Mouse (Mus musculus) frontal cortex, adult (tissue): ENCODE measurements around the gene Sag.
A peak's percentile ranks its signal among the peaks of the same experiment; 100 is the strongest.
"Not testable (repeated sequence)": the region's sequence is repeated elsewhere in the genome, so short reads cannot be mapped to it uniquely, and the experiment has no call there.

Experiments used
- ATAC-seq: cut with Nextera tagmentation; 2 replicates; pipeline ENCODE4 v1.9.2; 2017; ENCODE audit warnings: mild to moderate bottlenecking, moderate library complexity, mixed read lengths; ENCODE audit not compliant: low TSS enrichment

Gene Sag

DNA sequence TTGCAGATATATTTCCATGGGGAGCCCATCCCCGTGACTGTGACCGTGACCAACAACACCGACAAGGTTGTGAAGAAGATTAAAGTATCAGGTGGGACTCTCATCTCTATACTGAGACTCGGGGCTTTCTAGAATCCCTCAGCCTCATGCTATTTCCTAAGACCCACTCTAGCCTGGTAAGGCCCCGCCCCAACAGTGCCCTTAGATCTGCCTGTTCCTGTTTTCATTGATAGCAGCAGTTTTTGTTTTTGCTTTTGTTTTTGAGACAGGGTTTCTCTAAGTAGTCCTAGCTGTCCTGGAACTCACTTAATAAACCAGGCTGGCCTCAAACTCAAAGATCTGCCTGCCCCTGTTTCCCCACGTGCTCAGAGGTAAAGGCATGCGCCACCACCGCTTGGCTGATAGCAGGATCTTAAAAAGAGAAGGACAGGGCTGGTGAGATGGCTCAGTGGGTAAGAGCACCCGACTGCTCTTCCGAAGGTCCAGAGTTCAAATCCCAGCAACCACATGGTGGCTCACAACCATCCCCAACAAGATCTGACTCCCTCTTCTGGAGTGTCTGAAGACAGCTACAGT is 21.0 kb downstream of the Sag start:
- no peak for ATAC-seq

GRCm38 (mm10) chr1:87825281-87825680 is 21.8 kb downstream of the Sag start:
- no peak for ATAC-seq

DNA sequence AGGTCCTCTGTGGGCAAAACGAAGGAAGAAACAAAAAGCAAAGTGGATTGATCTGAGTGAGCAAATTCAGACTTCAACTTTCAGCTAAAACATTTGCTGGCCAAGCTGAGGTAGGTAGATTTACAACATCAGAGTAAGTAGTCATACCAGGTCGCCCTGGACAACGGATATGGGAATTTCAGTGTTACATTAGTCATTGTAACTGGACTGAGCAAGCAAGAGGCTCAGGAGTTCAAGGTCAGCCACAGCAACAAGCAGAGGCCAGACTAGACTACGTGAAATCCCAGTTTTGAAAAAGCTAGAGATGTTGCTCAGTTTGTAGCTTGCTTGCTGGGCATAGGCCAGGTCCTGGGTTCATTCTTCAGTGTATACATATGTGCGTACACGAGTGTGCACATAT is 22.5 kb downstream of the Sag start:
- ATAC-seq = no peak

DNA sequence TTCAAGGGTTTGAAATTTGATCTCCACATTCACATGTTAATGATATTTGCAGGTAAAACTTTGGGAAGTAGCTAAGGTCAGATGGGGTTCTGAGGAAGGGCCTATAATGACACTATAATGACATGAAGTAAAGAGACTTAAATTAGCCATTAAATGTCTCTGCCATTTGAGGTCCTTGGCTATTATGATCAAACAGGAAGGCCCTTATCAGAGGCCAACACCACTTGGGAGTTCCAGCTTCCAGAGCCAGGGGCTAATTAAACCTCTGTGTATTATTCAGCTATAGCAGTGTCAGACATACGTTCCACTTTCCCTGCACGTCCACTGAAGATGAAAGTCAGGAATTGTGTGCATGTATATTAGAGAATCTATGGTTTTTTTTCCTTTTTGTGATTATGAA is 23.0 kb downstream of the Sag start:
- ATAC-seq = no peak

- ATAC-seq = not testable (repeated sequence)
Measured at GRCm38 (mm10) chr1:87827476-87827875, 24.0 kb downstream of the Sag start.

DNA sequence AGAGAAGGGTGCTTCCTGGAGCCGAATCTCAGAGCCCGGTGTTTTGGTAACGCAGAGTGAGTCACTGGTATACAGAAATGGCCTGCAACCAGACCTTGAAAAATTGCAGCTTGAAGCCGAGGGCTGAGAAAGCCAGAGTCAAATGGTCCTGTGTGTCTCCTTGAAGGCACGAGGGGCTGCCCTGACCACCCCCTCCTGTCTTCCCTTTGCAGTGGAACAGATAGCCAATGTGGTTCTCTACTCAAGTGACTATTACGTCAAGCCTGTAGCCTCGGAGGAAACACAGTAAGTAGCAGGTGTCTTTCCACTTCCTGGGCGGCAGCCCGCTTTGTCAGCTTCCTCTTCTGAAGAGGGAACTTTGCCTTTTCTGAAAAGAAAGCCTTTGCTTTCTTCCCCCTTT is 24.7 kb downstream of the Sag start:
- peak; percentile 38; the same call in 1 of the 2 replicates for ATAC-seq

DNA sequence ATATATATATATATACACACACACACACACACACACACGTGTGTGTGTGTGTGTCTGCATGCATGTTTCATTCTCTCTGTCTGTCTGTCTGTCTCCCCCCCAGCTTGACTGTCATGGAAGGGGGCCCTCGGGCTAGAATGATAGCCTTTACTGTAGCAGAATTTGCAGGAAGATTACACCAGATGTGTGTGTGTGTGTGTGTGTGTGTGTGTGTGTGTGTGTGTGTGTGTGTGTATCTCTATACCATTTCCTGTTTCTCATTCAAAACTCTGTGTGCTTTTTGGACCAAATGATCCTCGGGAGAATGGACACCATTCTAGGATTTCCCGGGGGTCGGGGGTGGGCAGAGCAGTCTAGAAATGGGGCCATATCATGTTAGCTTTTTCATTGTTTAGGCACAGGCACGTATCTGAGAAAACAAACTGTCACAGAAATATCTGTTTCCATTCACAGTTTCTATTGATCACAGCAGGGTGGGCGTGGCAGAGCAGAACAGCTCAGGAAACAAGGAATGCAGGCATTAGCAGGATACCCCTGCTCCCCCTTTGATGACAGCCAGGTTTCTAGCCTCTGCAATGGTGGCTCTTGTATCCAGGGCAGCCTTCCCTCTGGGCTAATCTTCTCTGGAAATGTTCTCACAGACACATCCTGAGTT is 25.6 kb downstream of the Sag start:
- no peak for ATAC-seq

GRCm38 (mm10) chr1:87829621-87830211 is 26.2 kb downstream of the Sag start:
- no peak for ATAC-seq

GRCm38 (mm10) chr1:87836453-87836852 is 33.0 kb downstream of the Sag start:
- no peak for ATAC-seq

DNA sequence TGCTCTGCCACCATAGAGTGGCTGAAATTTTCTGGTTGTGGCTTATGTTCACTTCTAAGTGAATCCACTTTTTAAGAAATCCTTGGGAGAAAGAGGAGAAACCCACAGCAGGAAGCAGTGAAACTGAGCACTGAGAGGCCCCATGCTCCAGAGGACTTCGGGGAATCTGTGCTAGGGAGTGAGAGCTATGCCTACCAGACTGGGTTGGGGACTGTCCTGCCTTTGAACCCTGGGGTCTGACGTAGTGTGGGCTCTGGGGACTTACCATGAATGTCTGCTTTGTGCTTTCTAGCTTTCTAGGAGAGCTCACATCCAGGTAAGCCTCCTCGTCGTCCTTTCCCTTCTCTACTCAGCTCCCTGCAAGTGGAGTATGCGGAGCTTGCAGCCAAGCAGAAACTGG is 33.5 kb downstream of the Sag start:
- no peak for ATAC-seq

GRCm38 (mm10) chr1:87840411-87841208 is 37.1 kb downstream of the Sag start:
- ATAC-seq = no peak

DNA sequence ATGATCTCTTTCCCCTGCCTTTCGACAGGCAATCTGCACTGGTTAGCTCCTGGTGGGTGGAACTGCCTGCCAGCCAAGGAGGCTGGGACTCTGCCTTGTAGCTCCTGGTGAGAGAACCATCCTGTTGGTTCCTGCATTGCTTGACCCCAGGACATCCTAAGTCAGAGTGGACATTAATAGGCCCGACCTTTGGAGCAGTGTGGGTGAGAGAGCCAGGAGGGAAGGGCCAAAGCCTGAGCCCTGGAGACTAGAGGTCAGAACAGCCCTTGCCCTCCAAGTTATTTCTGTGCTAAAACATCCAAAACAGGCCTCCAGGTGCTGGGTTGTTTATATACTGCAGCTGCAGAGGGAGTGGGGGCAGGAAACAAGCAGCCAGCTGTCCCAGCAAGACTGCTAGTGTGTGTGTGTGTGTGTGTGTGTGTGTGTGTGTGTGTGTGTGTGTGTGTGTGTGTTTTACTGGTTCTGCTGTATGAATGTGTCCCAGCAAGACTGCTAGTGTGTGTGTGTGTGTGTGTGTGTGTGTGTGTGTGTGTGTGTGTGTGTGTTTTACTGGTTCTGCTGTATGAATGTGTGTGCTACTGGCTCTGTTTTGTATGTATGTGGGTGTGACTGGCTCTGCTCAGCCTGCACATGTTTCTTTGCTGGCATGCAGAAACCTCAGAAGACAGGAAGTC is 43.5 kb downstream of the Sag start:
- peak; percentile 55; the same call in 1 of the 2 replicates for ATAC-seq

DNA sequence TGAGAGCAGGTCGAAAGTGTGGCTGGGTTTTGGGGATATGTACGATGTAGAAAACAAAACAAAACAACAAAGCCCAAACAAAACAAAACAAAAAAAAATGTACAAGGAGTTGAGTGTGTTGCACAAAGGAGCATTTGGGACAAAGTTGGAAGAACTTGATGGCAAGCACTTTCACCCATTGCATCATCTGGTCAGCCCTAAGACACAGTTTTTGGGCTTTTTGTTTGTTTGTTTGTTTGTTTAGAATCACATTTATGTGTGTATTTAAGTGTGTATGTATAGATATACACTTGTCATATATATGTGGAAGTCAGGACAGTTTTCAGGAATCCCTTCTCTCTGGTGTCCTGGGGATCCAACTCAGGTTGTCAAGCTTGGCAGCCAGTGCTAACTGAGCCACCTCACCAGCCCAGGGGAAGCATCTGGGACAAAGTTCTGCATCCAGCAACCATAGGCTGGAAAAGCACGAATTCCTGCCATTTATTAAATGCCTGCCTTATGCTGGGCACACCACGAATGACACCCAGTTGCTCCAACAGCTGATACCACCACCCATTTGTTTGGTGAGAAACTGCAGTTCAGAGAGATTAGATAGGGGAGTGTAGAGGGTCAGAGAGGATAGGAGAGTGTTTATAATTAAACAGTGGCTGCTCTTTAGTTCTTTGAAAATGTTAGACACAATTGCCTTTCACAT is 44.1 kb downstream of the Sag start:
- no peak for ATAC-seq

DNA sequence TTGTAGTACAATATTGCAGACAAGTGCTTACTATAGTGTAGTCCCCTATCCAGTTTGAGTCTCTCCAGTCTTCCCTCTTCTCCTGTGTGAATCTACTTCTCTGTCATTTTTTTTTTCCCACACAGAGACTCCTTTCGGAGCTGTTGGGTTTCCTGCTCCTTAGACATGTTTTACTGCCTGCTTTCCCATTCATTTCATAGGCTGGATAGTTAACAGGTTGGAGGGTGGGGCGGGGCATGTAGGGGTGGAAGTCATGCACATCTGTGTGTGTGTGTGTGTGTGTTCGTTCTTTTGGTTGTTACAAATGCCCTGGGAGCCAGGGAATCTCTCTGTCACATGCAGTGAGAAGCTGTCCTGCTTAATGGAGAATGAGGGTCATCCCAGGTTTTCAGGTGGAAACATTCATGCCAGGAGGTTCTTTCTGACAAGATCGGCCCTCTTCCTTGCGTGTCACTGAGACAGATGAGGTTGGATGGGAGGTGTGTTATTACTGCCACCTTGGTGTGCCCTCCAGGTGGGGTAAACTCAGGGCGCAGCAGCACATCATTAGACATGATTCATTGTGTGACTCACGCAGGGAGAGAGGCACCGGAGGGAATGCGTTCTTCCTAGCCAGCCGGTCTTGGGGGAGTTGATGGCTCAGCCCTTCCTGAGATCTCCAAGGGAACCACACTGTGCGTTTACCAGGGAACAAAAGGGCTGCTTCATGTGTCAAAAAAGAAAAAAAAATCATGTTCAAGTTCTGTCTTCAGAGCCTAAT is 44.9 kb downstream of the Sag start:
- peak; percentile 52 for ATAC-seq

DNA sequence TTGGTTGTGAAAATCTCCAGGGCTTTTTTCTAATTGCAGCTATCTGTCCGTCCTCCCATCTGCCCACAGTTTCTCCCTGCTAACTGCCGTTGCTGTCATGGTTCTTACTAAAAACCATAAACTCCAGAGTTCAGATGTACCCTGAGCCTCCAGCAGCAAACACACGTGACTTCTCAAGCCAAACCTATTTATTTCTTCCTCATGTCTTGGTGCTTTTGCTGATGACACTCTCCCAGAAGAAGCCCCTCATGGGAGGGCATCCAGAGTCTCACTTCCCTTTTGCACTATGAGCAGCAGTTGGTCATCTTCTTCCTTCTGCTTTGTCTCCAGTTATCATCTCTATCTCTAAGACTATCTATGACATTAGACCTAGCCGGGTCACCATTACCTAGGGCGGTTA is 45.8 kb downstream of the Sag start:
- no peak for ATAC-seq

GRCm38 (mm10) chr1:87851344-87851743 is 47.9 kb downstream of the Sag start:
- no peak for ATAC-seq

DNA sequence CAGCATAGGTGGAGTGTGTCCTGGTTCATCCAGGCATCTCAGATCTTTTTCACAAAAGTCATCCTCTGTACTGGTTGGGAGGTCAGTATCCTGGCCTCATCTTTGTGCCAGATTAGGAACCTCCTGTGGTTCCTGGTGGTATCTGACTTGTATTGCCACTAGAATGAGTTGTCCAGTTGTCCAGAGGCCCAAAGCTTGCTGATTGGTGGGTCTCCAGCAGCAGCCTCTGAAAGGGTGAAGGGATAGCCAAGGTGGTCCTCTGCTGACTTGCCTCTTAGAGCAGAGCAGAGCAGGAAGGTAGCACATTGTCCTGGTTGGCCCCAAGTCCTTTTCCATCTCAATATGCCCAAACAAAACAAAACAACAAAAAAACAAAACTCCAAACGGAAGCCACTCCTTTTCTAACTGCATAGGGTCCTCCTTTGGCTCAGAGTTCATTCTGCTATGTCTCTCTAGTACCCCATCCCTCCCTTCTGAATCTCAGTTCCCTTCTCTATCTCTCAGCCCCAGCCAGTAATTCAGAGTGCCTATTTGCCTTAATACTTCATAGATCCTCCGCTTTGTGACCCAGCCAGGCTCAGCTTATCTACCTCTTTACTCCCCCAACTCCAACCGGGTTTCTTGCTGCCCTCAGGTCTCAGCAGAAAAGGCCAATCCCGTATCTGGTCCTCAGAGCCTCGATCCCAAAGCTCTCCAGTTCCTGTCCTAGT is 48.8 kb downstream of the Sag start:
- no peak for ATAC-seq

- peak; percentile 72 for ATAC-seq
Measured at GRCm38 (mm10) chr1:87852892-87853600, 49.6 kb downstream of the Sag start, which contains the start of gene Dgkd. Dgkd (plus strand) TSS chr1:87853287.

GRCm38 (mm10) chr1:87853601-87854361 is 50.3 kb downstream of the Sag start:
- peak; percentile 48 for ATAC-seq
